Mouse (Mus musculus) kidney, postnatal 0 days (tissue): Measurements from ENCODE around the gene Smc3. TPM values are rescaled to one million over a fixed set of nuclear protein-coding genes. Genes with fewer than 3 reads are reported as not detected.

Source experiments
- ATAC-seq: fragments of 200-750 bp; cut with Nextera tagmentation; replicated peaks from 2 replicates; pipeline ENCODE4 v1.8.0; 2017; ENCODE audit warnings: low read depth, moderate number of reproducible peaks, moderate TSS enrichment, moderate library complexity; ENCODE audit not compliant: low FRiP score
- DNase-seq: peaks from one replicate; pipeline ENCODE4 v3.0.0-alpha.2; 2016; ENCODE audit warnings: low spot score
- H3K27ac ChIP-seq: fragments of 300-500 bp; sonication (generic); 2 replicates; pipeline ENCODE4 v1.5.1; 2014; ENCODE audit warnings: mild to moderate bottlenecking
- H3K27me3 ChIP-seq: fragments of 300-500 bp; sonication (generic); 2 replicates; pipeline ENCODE4 v1.6.1; 2014; ENCODE audit warnings: low read length, mixed read lengths; ENCODE audit not compliant: insufficient read depth
- H3K36me3 ChIP-seq: fragments of 300-500 bp; sonication (generic); 2 replicates; pipeline ENCODE4 v1.6.1; 2014; ENCODE audit warnings: low read length, mixed read lengths; ENCODE audit not compliant: insufficient read depth
- H3K4me1 ChIP-seq: fragments of 300-500 bp; sonication (generic); replicated peaks from 2 replicates; pipeline ENCODE4 v1.6.1; 2014; ENCODE audit warnings: antibody characterized with exemption, low read length, mixed read lengths; ENCODE audit not compliant: insufficient read depth
- H3K4me2 ChIP-seq: fragments of 300-500 bp; sonication (generic); 2 replicates; pipeline ENCODE4 v1.6.1; 2014; ENCODE audit warnings: mild to moderate bottlenecking, low read length, moderate library complexity, mixed read lengths
- H3K4me3 ChIP-seq: fragments of 300-500 bp; sonication (generic); replicated peaks from 2 replicates; pipeline ENCODE4 v1.5.1; 2014; ENCODE audit warnings: low read depth, low read length
- H3K9ac ChIP-seq: fragments of 300-500 bp; sonication (generic); 2 replicates; pipeline ENCODE4 v1.6.1; 2014; ENCODE audit warnings: low read depth, low read length
- H3K9me3 ChIP-seq: fragments of 300-500 bp; sonication (generic); replicated peaks from 2 replicates; pipeline ENCODE4 v1.6.1; 2016; ENCODE audit warnings: low read length, inconsistent platforms, mixed read lengths
- CTCF ChIP-seq: IDR thresholded peaks from 2 replicates; pipeline ENCODE4 v1.5.1; 2016; ENCODE audit warnings: antibody characterized with exemption, low read depth, mild to moderate bottlenecking, moderate library complexity
- WGBS: fragments of 180-500 bp; shearing (Covaris S2); extraction: QIAGEN DNeasy Blood & Tissue Kit; methylation state at CpG from one replicate; pipeline ENCODE4 v1.1.7; 2014; 5-methylcytosine and 5-hydroxymethylcytosine counted together
- polyA plus RNA-seq: library from polyadenylated mRNA; unstranded; fragments of >200 nt; fragmentation: Nextera tagmentation; extraction: Ambion mirVana; gene quantifications from 2 replicates; pipeline ENCODE4 v1.2.1, GENCODE M21; 2015

Gene Smc3
- polyA plus RNA-seq, result 49.8 and 53.8 TPM in 2 replicates

GRCm38 (mm10) chr19:53599757-53600539, at the start of gene Smc3:
Gene Smc3, plus strand, starts transcription at chr19:53600398.
- no peaks in the 10 kb centered on the region for H3K9me3 ChIP-seq
- DNase-seq (peak; percentile 98), ATAC-seq (peak; percentile 97)
- peak; percentile 84 for TF ChIP-seq CTCF
- H3K27ac ChIP-seq, result peak within 1 kb of the TSS; percentile 93
- H3K27me3 ChIP-seq, result no peaks in the 10 kb centered on the region
- H3K36me3 ChIP-seq, result 0 out of 2 replicates have a peak, but pooled peaks cover 5% of the 10 kb centered on the region
- peak within 1 kb of the TSS; percentile 90 for H3K4me2 ChIP-seq
- peaks cover 10% of the 10 kb centered on the region for H3K4me1 ChIP-seq
- H3K4me3 ChIP-seq, result peak within 1 kb of the TSS; percentile 90
- peak within 1 kb of the TSS; percentile 95 for H3K9ac ChIP-seq
- WGBS, result under 1% methylated on average over 64 of the region's 70 CpGs

DNA sequence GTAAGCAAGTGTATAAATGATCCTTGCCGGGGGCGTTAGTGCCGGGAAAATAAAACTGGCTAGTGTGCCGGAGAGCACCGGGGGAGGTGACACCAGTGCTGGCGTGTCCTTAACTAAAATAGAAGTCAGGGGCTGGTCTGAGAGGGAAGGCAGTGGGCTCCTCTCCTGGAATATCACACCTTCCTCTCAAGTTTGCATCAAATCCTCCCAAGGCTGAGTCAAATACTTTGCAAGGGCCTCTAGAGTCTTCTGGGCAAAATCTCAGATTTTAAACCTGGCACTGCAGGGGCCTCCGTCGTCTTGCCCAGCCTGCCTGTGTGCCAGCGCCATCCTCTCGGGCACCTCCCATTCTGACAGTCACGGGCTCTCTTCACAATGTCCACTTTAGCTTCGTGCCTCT, 49.2 kb upstream of the Smc3 start:
- no peaks in the 10 kb centered on the region for H3K27me3 ChIP-seq
- DNase-seq (no peak), ATAC-seq (no peak)
- no peak overlapping the region for H3K4me3 ChIP-seq
- H3K4me1 ChIP-seq, result 0 out of 2 replicates have a peak, but pooled peaks cover 8% of the 10 kb centered on the region
- H3K36me3 ChIP-seq, result no peaks in the 10 kb centered on the region
- no peak overlapping the region for H3K27ac ChIP-seq
- no peak overlapping the region for H3K9ac ChIP-seq
- TF ChIP-seq CTCF, result no peak
- H3K4me2 ChIP-seq, result no peak overlapping the region
- H3K9me3 ChIP-seq, result no peaks in the 10 kb centered on the region
- 52% methylated on average over 12 of the region's 12 CpGs for WGBS

GRCm38 (mm10) chr19:53552216-53552786, 47.9 kb upstream of the Smc3 start:
- H3K27me3 ChIP-seq, result no peaks in the 10 kb centered on the region
- no peak overlapping the region for H3K27ac ChIP-seq
- TF ChIP-seq CTCF, result no peak
- peaks cover 9% of the 10 kb centered on the region; the same call in 1 of the 2 replicates for H3K4me1 ChIP-seq
- no peak overlapping the region for H3K4me2 ChIP-seq
- no peak overlapping the region for H3K9ac ChIP-seq
- ATAC-seq (no peak), DNase-seq (no peak)
- no peaks in the 10 kb centered on the region for H3K36me3 ChIP-seq
- no peak overlapping the region for H3K4me3 ChIP-seq
- 27% methylated on average over 10 of the region's 10 CpGs for WGBS
- H3K9me3 ChIP-seq, result no peaks in the 10 kb centered on the region

DNA sequence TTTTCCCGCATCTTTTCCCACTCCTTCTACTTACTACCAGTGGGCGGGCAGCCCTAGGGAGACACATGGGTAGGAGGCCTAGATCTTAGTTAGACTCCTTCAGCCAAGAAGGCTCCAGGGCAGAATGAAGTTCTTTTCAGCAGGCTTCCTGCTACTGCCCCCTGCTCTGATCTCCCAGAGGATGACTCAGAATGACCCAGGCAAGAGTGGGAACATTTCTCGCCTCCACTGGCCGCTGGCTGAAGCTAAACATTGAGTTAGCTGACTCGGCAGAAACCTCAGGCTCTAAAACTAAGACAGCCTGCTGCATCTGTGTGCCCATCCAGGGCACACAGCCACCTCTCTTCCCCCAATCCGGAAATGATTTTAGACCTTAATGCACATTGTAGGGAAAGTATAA, 47.4 kb upstream of the Smc3 start:
- DNase-seq (peak; percentile 42), ATAC-seq (no peak)
- Histone ChIP-seq H3K27me3 (no peaks in the 10 kb centered on the region), H3K9ac (no peak overlapping the region), H3K27ac (no peak overlapping the region), H3K4me3 (no peak overlapping the region), H3K9me3 (no peaks in the 10 kb centered on the region), H3K36me3 (no peaks in the 10 kb centered on the region), H3K4me2 (no peak overlapping the region), H3K4me1 (peaks cover 13% of the 10 kb centered on the region; the same call in 1 of the 2 replicates)
- WGBS, result 43% methylated on average over 6 of the region's 6 CpGs
- TF ChIP-seq CTCF, result 0 out of 2 replicates have a peak, but pooled peaks have one; percentile 6

DNA sequence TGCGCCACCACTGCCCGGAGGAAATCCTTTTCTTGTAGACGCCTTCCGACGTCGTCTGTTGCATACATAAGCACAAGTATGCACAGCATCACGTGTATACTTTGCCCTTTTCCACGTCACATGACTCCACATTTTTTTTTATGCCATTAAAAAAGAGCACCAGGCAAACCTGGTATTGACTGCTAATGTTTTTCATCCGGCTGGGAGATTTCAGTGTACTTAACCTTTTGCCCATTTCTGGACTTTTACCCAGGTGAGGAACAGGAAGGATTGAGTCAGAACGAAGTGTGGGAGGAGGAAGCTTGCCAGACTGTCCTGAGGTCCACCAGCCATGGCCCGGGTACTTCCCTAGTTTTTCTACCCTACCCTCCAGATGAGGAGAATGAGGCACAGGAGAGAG, 45.8 kb upstream of the Smc3 start:
- no peaks in the 10 kb centered on the region for H3K27me3 ChIP-seq
- DNase-seq (no peak), ATAC-seq (no peak; the same call in 1 of the 2 replicates)
- no peaks in the 10 kb centered on the region for H3K9me3 ChIP-seq
- 75% methylated on average over 11 of the region's 11 CpGs for WGBS
- no peaks in the 10 kb centered on the region for H3K36me3 ChIP-seq
- no peak overlapping the region for H3K9ac ChIP-seq
- H3K4me2 ChIP-seq, result no peak overlapping the region
- H3K4me3 ChIP-seq, result no peak overlapping the region
- no peak overlapping the region for H3K27ac ChIP-seq
- peaks cover 13% of the 10 kb centered on the region; the same call in 1 of the 2 replicates for H3K4me1 ChIP-seq
- no peak for TF ChIP-seq CTCF

GRCm38 (mm10) chr19:53554981-53555616, 45.1 kb upstream of the Smc3 start:
- no peak overlapping the region for H3K27ac ChIP-seq
- H3K36me3 ChIP-seq, result no peaks in the 10 kb centered on the region
- no peaks in the 10 kb centered on the region for H3K27me3 ChIP-seq
- H3K9me3 ChIP-seq, result no peaks in the 10 kb centered on the region
- no peak for TF ChIP-seq CTCF
- ATAC-seq, result no peak
- no peak overlapping the region for H3K4me2 ChIP-seq
- no peak overlapping the region for H3K4me3 ChIP-seq
- WGBS, result 51% methylated on average over 5 of the region's 5 CpGs
- H3K4me1 ChIP-seq, result peaks cover 13% of the 10 kb centered on the region; the same call in 1 of the 2 replicates
- no peak overlapping the region for H3K9ac ChIP-seq
- DNase-seq, result peak; percentile 61
